Mouse (Mus musculus) embryo, embryonic 10.5 days (tissue): Measurements from ENCODE around the gene Slc22a22.
A peak's percentile ranks its signal among the peaks of the same experiment; 100 is the strongest.
"Not testable (repeated sequence)": the region's sequence is repeated elsewhere in the genome, so short reads cannot be mapped to it uniquely, and the experiment has no call there.

Experiments
- DNase-seq: peaks from one replicate; pipeline ENCODE4 v3.0.0-alpha.2; 2015; ENCODE audit warnings: low spot score

Gene Slc22a22

GRCm38 (mm10) chr15:57380381-57380780 is 97.0 kb downstream of the Slc22a22 start:
- DNase-seq = no peak

GRCm38 (mm10) chr15:57366446-57366845 is 111.0 kb downstream of the Slc22a22 start:
- DNase-seq = peak; percentile 37

DNA sequence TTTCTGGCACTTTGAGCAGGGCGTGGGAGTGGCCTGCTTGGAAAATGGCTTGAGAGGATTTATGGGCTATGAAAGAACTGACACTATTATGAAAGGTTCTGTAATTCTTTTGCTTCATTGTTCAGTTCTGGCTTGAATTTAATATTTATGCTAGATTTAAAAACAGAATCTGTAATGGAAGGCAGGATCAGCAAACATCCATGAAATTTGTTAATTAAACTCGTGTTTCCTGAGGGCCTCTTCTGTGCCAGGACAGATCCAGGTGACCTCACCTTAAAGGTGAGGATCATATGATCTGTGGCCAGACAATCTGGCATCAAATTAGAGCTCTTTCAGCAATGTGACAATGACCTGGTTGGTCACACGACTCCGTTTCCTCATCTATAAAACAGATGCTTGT is 122.1 kb downstream of the Slc22a22 start:
- no peak for DNase-seq

- no peak for DNase-seq
These were observed 136.9 kb downstream of the Slc22a22 start for GRCm38 (mm10) chr15:57340499-57340898.

GRCm38 (mm10) chr15:57331326-57331725 is 146.1 kb downstream of the Slc22a22 start:
- no peak for DNase-seq

DNA sequence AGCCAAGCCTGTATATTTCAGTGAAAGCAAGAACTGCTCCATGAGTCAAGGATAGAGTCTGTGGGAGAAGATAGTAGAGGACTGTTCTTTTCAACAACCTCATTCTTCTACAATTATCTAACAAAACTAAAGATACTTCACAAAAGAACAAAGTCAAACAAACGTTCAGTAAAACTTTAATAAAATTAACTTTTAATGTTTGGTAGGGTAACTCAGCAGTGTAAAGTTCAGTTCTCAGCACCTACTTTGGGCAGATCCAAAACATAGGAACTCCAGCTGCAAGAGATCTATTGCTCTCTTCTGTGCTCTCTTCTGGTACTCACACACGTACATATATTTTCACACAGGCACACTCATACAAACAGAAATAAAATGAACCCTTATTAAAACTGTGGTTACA is 159.4 kb downstream of the Slc22a22 start:
- DNase-seq = no peak

DNA sequence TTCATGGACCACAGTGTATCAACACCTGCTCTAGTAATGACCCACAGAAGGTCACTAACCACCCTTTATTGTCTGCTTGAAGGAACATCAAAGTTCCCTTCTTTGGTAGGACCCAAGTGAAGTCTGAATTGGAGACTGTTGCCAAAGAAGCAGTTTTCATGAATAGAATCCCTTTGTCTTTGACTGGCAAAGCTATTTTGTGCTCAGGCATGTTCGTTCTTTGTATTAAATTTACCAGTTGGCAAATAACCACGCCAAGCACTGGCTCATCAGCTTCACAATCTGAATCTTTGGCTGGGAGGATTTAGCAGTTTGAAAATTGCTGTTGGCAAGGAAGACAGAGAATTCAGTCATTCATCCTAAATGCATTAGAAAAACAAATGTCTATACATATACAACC is 160.9 kb downstream of the Slc22a22 start:
- no peak for DNase-seq

DNA sequence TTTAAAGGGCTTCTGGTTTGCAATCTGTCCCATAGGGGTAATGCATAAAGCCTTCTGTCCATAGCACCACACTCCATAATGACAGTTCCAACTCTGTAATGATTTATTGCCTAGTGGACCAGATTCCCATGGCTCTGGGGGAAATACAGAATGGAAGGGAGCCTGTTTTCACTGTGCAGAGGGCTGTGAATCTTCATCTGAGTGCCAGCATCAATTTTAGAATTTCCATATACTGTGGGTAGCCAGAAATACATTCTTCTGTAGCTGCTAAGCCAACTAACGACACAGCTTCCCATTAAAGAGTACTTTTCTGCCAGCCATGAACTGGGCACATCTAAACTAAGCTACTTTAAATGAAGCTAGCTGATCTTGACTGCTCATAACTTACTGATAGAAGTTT is 174.7 kb downstream of the Slc22a22 start:
- no peak for DNase-seq

DNA sequence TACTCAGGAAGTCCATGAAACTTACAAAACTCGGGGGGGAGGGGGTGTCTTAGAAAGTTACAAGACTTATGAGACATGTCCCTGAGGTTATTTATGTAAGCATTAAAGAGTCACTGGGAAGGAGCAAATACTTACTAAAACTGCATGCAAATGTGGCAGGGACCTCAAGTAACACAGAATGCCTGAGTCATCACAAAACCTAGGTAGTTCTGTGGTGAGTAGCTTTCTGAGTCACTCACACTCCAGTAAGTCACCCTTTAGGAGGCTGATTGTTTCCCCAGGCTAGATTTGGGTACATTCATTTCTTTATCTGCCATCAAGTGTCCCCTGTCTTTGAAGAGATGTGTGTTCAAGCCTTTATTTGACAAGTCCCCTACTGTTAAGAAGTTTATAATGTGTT is 198.9 kb downstream of the Slc22a22 start:
- DNase-seq = no peak

- no peak for DNase-seq
These were observed 201.0 kb downstream of the Slc22a22 start for GRCm38 (mm10) chr15:57276411-57276810.

DNA sequence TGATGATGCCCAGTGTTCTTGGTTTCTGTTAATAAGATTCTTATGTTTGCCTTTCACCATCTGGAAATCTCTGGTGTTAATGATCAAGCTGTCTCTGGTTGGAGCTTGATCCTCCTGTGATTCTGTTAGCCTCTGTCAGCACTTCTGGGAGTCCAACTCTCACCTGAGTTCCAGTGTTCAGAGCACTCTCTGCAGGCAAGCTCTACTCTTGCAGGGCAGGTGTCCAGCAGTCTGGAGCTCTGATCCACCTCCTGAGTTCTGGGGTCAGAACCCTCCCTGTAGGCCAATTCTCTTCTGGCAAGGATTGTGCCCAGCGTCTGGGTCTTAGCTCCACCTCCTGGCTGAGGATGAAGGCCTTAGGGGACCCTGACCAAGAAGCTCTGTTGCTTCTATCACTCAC is 237.4 kb downstream of the Slc22a22 start:
- not testable (repeated sequence) for DNase-seq

- peak; percentile 29 for DNase-seq
These were observed 247.0 kb downstream of the Slc22a22 start for GRCm38 (mm10) chr15:57230439-57230838.

DNA sequence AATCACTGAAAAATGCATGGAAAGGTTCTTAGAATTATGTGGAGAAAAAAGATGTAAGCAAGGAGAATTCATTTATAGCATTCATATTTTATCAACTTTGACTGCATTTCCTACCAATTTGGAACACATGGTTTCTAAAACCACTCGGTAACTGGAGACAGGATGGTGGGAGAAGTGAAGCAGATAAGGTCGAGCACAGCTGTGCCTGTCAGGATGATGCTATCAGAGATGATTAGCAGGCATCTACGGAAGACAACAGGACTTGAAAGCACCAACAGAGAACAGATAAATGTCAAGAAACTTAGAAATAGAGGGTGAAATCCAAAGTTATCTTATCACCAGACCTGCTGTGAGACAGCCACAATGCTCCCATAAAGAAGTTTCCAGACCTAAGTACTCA is 272.1 kb downstream of the Slc22a22 start:
- DNase-seq = no peak

DNA sequence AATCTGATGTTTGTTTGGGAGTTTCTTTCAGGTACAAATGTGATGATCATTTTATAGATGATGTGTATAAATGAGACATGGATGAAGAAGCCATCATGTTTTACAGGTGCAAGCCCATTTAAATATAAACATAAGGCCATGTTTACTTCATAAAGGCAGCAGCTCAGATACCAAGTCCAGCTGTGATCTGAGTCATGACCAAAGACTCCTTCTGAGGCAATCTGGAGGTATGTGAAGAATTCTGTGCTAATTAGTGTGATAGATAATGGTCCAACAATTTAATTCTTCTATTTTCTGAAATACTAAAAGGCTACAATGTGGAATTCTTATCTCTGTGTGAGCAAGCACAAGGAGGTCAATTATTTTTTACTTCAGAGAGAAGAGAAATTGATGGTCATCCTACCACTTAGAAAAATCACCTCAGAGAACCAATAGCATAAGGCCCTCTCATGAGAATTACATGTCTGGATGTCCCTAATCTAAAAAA is 272.9 kb downstream of the Slc22a22 start:
- DNase-seq = no peak
